Mouse (Mus musculus) stomach, postnatal 0 days (tissue): ENCODE data around the gene H2-DMa. TPM values are rescaled to one million over a fixed set of nuclear protein-coding genes. Genes with fewer than 3 reads are reported as not detected.
A peak's percentile ranks its signal among the peaks of the same experiment; 100 is the strongest.

Experiments used
- ATAC-seq: fragments of 200-750 bp; cut with Nextera tagmentation; 2 replicates; pipeline ENCODE4 v1.8.0; 2017; ENCODE audit not compliant: low FRiP score, low TSS enrichment
- DNase-seq: peaks from one replicate; pipeline ENCODE4 v3.0.0-alpha.2; 2016; ENCODE audit warnings: low spot score
- H3K27ac ChIP-seq: fragments of 300-500 bp; sonication (generic); replicated peaks from 2 replicates; pipeline ENCODE4 v1.5.1; 2014; ENCODE audit warnings: mild to moderate bottlenecking, control low read depth
- H3K27me3 ChIP-seq: fragments of 300-500 bp; sonication (generic); 2 replicates; pipeline ENCODE4 v1.6.1; 2014; ENCODE audit warnings: low read length; ENCODE audit not compliant: control insufficient read depth, insufficient read depth
- H3K36me3 ChIP-seq: fragments of 300-500 bp; sonication (generic); 2 replicates; pipeline ENCODE4 v1.6.1; 2014; ENCODE audit warnings: low read length, mixed read lengths; ENCODE audit not compliant: control insufficient read depth, insufficient read depth
- H3K4me1 ChIP-seq: fragments of 300-500 bp; sonication (generic); replicated peaks from 2 replicates; pipeline ENCODE4 v1.6.1; 2014; ENCODE audit warnings: antibody characterized with exemption; ENCODE audit not compliant: control insufficient read depth, insufficient read depth
- H3K4me2 ChIP-seq: fragments of 300-500 bp; sonication (generic); replicated peaks from 2 replicates; pipeline ENCODE4 v1.6.1; 2014; ENCODE audit warnings: low read depth, mild to moderate bottlenecking, control low read depth, moderate library complexity
- H3K4me3 ChIP-seq: fragments of 300-500 bp; sonication (generic); 2 replicates; pipeline ENCODE4 v1.5.1; 2014; ENCODE audit warnings: low read depth, low read length, control low read depth
- H3K9ac ChIP-seq: fragments of 300-500 bp; sonication (generic); 2 replicates; pipeline ENCODE4 v1.6.1; 2014; ENCODE audit warnings: mild to moderate bottlenecking, low read length, control low read depth, mixed read lengths
- H3K9me3 ChIP-seq: fragments of 300-500 bp; sonication (generic); 2 replicates; pipeline ENCODE4 v1.6.1; 2016; ENCODE audit warnings: low read length; ENCODE audit not compliant: control insufficient read depth
- CTCF ChIP-seq: IDR thresholded peaks from 2 replicates; pipeline ENCODE4 v1.5.1; 2016; ENCODE audit warnings: antibody characterized with exemption, low read depth, mild to moderate bottlenecking, moderate library complexity
- EP300 ChIP-seq: optimal IDR thresholded peaks from 2 replicates; pipeline ENCODE3; 2016; ENCODE audit warnings: antibody characterized with exemption
- WGBS: fragments of 180-500 bp; shearing (Covaris S2); extraction: QIAGEN DNeasy Blood & Tissue Kit; methylation state at CpG from one replicate; pipeline ENCODE4 v1.1.7; 2014; 5-methylcytosine and 5-hydroxymethylcytosine counted together
- polyA plus RNA-seq: library from polyadenylated mRNA; unstranded; fragments of >200 nt; fragmentation: Nextera tagmentation; extraction: Ambion mirVana; gene quantifications from 2 replicates; pipeline ENCODE4 v1.2.1, GENCODE M21; 2015

The H2-DMa gene
- polyA plus RNA-seq, 1 experiment from 2014 or later, result 9.5 TPM

DNA sequence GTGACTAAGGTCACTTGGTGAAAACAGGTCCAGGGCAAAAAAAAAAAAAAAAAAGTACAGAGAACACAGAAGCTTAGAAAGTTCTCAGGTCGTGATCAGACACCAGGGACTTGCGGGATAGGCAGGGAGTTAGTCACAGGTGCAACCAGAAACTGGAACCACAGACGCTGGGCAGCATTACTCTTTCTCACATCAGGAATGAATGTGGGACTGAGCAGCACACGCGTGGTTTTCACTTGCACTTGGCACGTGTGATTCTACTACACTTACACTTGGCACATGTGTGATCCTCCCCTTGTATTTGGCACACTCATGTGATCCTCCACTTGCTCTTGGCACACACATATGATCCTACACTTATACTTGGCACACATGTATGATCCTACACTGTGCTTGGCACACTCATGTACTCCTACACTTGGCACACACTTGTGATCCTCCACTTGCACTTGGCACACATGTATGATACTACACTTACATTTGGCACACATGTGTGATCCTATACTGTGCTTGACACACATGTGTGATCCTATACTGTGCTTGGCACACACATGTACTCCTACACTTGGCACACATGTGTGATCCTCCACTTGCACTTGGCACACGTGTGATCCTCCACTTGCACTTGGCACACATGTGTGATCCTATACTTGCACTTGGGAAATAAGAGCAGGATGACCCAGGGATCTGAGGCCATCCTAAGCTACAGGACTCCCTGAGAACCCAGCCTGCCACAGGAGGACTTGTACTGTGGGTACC lies 12.1 kb upstream of the H2-DMa start:
- DNase-seq, result no peak
- TF ChIP-seq EP300 (no peak), CTCF (no peak)
- Histone ChIP-seq H3K9ac (no peak overlapping the region), H3K4me1 (no peaks in the 10 kb centered on the region), H3K36me3 (peaks cover 18% of the 10 kb centered on the region), H3K9me3 (no peaks in the 10 kb centered on the region), H3K27me3 (no peaks in the 10 kb centered on the region), H3K4me2 (no peak overlapping the region), H3K27ac (no peak overlapping the region), H3K4me3 (no peak overlapping the region)
- WGBS, result 76% methylated on average over 7 of the region's 7 CpGs
- ATAC-seq, result 0 out of 2 replicates have a peak, but pooled peaks have one; percentile 6

DNA sequence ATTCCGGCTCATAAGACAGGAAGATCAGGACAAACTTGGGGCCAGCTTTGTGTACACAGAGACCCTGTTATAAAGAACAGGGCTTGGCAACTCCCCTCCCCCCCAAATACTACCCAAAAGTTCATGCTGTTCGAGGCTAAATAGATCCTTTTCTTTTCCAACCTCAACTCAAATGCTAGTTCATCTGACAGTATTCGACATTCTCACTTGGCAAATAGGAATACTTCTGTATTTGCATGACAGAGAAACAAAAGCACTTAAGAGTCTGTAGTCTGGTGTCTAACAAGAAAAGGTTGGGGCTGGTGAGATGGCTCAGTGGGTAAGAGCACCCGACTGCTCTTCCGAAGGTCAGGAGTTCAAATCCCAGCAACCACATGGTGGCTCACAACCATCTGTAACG lies 10.9 kb upstream of the H2-DMa start:
- Histone ChIP-seq H3K9me3 (no peaks in the 10 kb centered on the region), H3K9ac (no peak overlapping the region), H3K4me2 (no peak overlapping the region), H3K4me3 (no peak overlapping the region), H3K27me3 (no peaks in the 10 kb centered on the region), H3K36me3 (peaks cover 29% of the 10 kb centered on the region), H3K27ac (no peak overlapping the region), H3K4me1 (no peaks in the 10 kb centered on the region)
- ATAC-seq, result no peak
- DNase-seq, result no peak
- TF ChIP-seq CTCF (no peak), EP300 (no peak)
- whole genome bisulfite sequencing, result 80% methylated on average over 5 of the region's 6 CpGs

DNA sequence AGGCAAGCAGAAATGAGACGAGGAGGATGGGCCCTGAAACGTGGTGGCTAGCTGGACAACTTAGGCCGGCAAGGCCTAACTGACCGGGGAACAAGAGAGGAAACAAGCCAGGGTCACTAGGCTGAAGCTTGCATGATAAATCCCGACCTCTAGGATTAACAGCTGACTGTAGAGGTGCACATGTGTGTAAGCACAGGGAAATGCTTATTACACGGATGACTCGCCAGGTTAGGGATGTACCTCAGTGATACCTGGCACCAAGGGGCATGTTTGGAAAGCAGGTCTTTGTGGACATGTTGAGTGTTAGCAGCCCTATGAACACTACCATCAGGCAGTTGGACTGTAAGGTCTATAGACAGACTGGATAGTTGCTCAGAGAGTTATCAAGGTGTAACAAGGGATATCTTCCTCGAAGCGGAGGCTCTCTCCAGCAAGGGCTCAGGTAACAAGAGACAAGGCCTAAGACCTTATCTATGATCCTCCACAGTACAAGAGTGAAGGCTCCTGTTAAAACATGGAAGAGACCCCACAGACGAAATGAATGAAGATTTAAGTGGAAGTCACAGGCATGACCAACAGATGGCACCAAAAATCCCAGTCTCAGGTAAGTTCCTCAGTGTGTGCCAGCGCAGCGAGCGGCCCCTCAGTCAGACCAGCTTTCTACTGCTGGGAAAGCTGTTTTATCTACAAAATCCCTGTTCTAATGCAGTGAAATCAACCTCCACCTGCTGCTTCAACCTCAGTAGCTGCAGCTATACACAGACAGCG lies 10.1 kb upstream of the H2-DMa start:
- no peaks in the 10 kb centered on the region for H3K27me3 ChIP-seq
- peak; percentile 22; the same call in 1 of the 2 replicates for ATAC-seq
- WGBS, result 77% methylated on average over 14 of the region's 14 CpGs
- no peak overlapping the region for H3K9ac ChIP-seq
- no peak overlapping the region for H3K4me2 ChIP-seq
- peak overlapping the region; percentile 20; the same call in 1 of the 2 replicates for H3K27ac ChIP-seq
- TF ChIP-seq CTCF, result peak; percentile 50
- TF ChIP-seq EP300, result no peak
- no peak overlapping the region for H3K4me3 ChIP-seq
- no peaks in the 10 kb centered on the region for H3K9me3 ChIP-seq
- no peak for DNase-seq
- no peaks in the 10 kb centered on the region for H3K4me1 ChIP-seq
- peaks cover 36% of the 10 kb centered on the region for H3K36me3 ChIP-seq

DNA sequence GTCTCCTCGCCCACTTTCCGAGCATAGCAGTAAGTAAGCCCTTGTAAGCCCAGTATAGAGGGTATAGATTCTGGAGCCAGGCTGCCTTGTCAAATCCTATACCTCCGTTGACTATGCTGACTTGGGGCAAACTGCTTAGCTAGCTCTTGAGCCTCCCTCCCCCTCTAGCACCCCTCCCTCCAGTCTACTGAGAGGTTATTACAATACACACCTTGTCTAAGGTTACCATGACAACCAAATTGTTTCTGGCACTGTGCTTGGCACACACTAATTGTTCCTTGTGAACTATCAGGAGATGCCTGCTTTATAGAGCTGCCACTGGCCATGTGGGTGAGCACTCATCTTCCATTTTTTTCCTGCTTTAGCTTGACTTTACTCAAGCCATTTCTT lies 9.5 kb upstream of the H2-DMa start:
- WGBS, result 65% methylated on average over 3 of the region's 3 CpGs
- no peak overlapping the region for H3K4me2 ChIP-seq
- no peak overlapping the region for H3K4me3 ChIP-seq
- H3K9me3 ChIP-seq, result no peaks in the 10 kb centered on the region
- H3K36me3 ChIP-seq, result peaks cover 40% of the 10 kb centered on the region
- ATAC-seq (peak; percentile 49), DNase-seq (no peak)
- H3K27me3 ChIP-seq, result no peaks in the 10 kb centered on the region
- peak overlapping the region; percentile 20; the same call in 1 of the 2 replicates for H3K27ac ChIP-seq
- H3K4me1 ChIP-seq, result no peaks in the 10 kb centered on the region
- TF ChIP-seq CTCF, result no peak
- TF ChIP-seq EP300, result no peak
- no peak overlapping the region for H3K9ac ChIP-seq

DNA sequence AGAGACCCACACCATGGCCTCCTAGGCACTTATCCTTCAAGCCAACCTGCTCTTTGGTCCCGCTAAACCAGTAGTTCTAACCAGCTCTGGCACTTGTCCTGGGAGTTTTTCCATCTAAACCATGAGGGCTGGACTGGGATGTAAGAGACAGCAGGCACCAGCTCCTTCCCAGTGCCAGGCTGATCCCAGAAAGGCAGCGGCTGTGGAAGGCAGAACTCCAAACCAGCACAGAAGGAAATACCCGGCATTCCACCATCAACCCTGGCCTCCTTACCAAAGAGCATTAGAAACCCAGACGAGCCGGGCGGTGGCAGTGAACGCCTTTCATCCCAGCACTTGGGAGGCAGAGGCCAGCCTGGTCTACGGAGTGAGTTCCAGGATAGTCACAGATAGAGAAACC lies 9.0 kb upstream of the H2-DMa start:
- Histone ChIP-seq H3K9ac (no peak overlapping the region), H3K27me3 (no peaks in the 10 kb centered on the region), H3K27ac (no peak overlapping the region; the same call in 1 of the 2 replicates), H3K4me1 (no peaks in the 10 kb centered on the region), H3K4me3 (no peak overlapping the region), H3K4me2 (no peak overlapping the region), H3K9me3 (no peaks in the 10 kb centered on the region), H3K36me3 (peaks cover 46% of the 10 kb centered on the region)
- no peak for DNase-seq
- ATAC-seq, result peak; percentile 6; the same call in 1 of the 2 replicates
- 51% methylated on average over 8 of the region's 8 CpGs for WGBS
- TF ChIP-seq EP300, result no peak
- TF ChIP-seq CTCF, result no peak

DNA sequence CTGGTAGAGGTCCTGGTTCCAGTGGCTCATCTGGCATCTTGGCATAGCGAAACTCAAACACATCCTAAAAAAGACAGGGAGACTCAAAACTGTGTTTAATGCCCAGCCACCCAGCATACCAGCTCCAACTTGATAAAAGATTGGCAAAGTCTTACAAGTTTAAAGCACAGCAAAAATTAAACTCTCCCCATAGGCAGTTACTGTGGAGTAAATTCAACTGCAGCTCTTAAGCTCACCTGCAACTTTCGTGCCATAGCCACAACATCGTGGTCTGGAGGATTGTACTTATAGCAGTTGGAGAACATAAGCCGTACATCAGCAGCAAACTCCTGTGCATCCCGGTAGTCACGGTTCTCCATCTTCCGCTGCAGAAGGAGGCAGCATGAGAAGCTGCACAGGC lies 5.2 kb upstream of the H2-DMa start:
- Histone ChIP-seq H3K36me3 (peaks cover 61% of the 10 kb centered on the region), H3K27me3 (no peaks in the 10 kb centered on the region), H3K9ac (no peak overlapping the region), H3K4me1 (no peaks in the 10 kb centered on the region), H3K4me3 (no peak overlapping the region), H3K4me2 (no peak overlapping the region), H3K9me3 (no peaks in the 10 kb centered on the region), H3K27ac (no peak overlapping the region)
- ATAC-seq (no peak), DNase-seq (no peak)
- TF ChIP-seq EP300 (no peak), CTCF (no peak)
- 89% methylated on average over 7 of the region's 7 CpGs for WGBS
